Mouse (Mus musculus) kidney, adult 2 months (tissue): ENCODE data around the gene Rnf149.

ENCODE experiments used
- CTCF ChIP-seq: fragments of 200-500 bp; conservative IDR thresholded peaks from 2 replicates; pipeline ENCODE4 v1.5.1; 2011; ENCODE audit warnings: low read depth, mild to moderate bottlenecking, control low read depth, low read length, moderate library complexity, mixed read lengths; ENCODE audit not compliant: insufficient read depth, insufficient read length
- POLR2A ChIP-seq: fragments of 200-500 bp; IDR thresholded peaks from one replicate; pipeline ENCODE4 v1.6.1; 2011; ENCODE audit warnings: low read depth, low read length, control low read depth

GRCm38 (mm10) chr1:39561920-39562319 lies 15.3 kb downstream of the Rnf149 start:
- TF ChIP-seq CTCF (no peak), POLR2A (no peak)
